Mouse (Mus musculus) ES-Bruce4 (cell line): ENCODE results near the gene Itgb4.

Source experiments
- CTCF ChIP-seq: IDR thresholded peaks from one replicate; pipeline ENCODE4 v1.8.1; 2011; ENCODE audit warnings: low read depth, low read length
- POLR2A ChIP-seq: IDR thresholded peaks from one replicate; pipeline ENCODE4 v1.8.1; 2011; ENCODE audit warnings: low read length; ENCODE audit not compliant: insufficient read depth

GRCm38 (mm10) chr11:116029086-116029865, 54.8 kb downstream of the Itgb4 start:
- no peak for TF ChIP-seq POLR2A
- TF ChIP-seq CTCF = no peak
